Comparison of ENCODE assay signal across 24 mouse cellular contexts in the genomic region with DNA sequence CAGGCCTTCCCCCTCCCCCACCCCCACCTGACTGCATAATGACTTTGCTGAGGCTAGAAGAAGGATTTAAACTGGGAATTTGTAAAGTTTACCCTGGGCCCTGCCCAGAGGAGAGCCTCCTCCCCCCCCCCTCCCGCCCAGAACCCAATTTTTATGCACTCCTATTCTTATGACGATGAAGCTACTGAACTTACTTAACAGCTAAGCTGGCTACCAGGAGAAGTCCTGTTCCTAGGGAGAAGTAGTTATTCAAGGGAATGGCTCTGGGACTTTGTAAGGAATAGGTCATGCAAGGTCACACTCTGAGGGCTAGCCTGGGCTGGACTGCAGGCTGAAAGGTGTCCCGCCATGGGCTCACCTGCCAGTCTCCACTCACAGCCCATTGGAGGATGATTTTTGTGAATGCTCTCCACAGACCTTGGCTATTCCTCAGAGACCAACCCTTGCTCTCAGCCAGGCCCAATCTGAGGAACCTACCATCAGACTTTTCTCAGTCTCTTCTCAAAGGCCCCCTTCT. TPM values are rescaled to one million over a fixed set of nuclear protein-coding genes. Genes with fewer than 3 reads are reported as not detected.
"Had no signal": no experiment of that assay in that cellular context is flagged by ENCODE, and none has a peak within 500 bp of the region (broad histone marks: within the 10 kb centered on the region; RNA-seq: fewer than 3 reads in every experiment).

No protein-coding gene starts in this region.

- H3K27ac ChIP-seq: midbrain, embryonic 10.5 days; midbrain, embryonic 12.5 days; neural tube, embryonic 12.5 days; stomach, embryonic 15.5 days; stomach, postnatal 0 days had no signal

- DNase-seq: lung, adult 18-20 months; lung, embryonic 14.5 days; lung, postnatal 10 days; lung, postnatal 4 days; midbrain, embryonic 14.5 days; right cerebral cortex, postnatal 14 days; thymus, adult 2 months; thymus, postnatal 25 days; thymus, postnatal 4 days had no signal

- H3K9ac ChIP-seq: lung, embryonic 14.5 days; midbrain, embryonic 12.5 days; neural tube, embryonic 12.5 days; stomach, embryonic 15.5 days had no signal

- H3K4me3 ChIP-seq: midbrain, embryonic 10.5 days; midbrain, embryonic 12.5 days; neural tube, embryonic 12.5 days; stomach, embryonic 15.5 days had no signal

- ATAC-seq: midbrain, embryonic 16.5 days had no signal

- H3K36me3 ChIP-seq: midbrain, embryonic 10.5 days; midbrain, embryonic 12.5 days; neural tube, embryonic 12.5 days; stomach, embryonic 15.5 days had no signal

- H3K9me3 ChIP-seq: midbrain, embryonic 10.5 days; midbrain, embryonic 12.5 days; neural tube, embryonic 12.5 days; stomach, embryonic 15.5 days had no signal

RNA-seq across cellular contexts. Expression of a gene that starts 10.7 kb away (rescaled TPM):
- total RNA-seq: megakaryocyte, adult 5-6 weeks; megakaryocyte-erythroid progenitor cell, adult 5-6 weeks; monocyte, adult 5-6 weeks had no signal
- polyA plus RNA-seq: lung, embryonic 14.5 days; lung, embryonic 16.5 days; midbrain, embryonic 10.5 days; midbrain, embryonic 12.5 days; midbrain, embryonic 14.5 days; midbrain, embryonic 16.5 days; neural tube, embryonic 14.5 days; spleen, adult 2 months; stomach, embryonic 15.5 days; stomach, postnatal 0 days; testis, adult 2 months; urinary bladder, adult 2 months had no signal

RNA-seq across cellular contexts. Expression of a gene that starts 20.0 kb away (rescaled TPM):
- total RNA-seq: monocyte, adult 5-6 weeks had no signal
- polyA plus RNA-seq: lung, embryonic 14.5 days; lung, embryonic 16.5 days; stomach, embryonic 15.5 days; testis, adult 2 months; urinary bladder, adult 2 months had no signal

RNA-seq across cellular contexts. Expression of a gene that starts 38.4 kb away (rescaled TPM):
- total RNA-seq: megakaryocyte, adult 5-6 weeks; monocyte, adult 5-6 weeks; neutrophil, adult 5-6 weeks had no signal
- polyA plus RNA-seq: lung, embryonic 14.5 days; lung, embryonic 16.5 days; spleen, adult 2 months; stomach, postnatal 0 days; testis, adult 2 months; urinary bladder, adult 2 months had no signal
